Mouse (Mus musculus) lung, postnatal 0 days (tissue): ENCODE measurements around the gene Plk2. TPM values are rescaled to one million over a fixed set of nuclear protein-coding genes. Genes with fewer than 3 reads are reported as not detected.
A peak's percentile ranks its signal among the peaks of the same experiment; 100 is the strongest.
"Not testable (repeated sequence)": the region's sequence is repeated elsewhere in the genome, so short reads cannot be mapped to it uniquely, and the experiment has no call there.

Source experiments
- ATAC-seq: fragments of 200-750 bp; cut with Nextera tagmentation; 2 replicates; pipeline ENCODE4 v1.8.0; 2017; ENCODE audit warnings: moderate library complexity
- DNase-seq: peaks from one replicate; pipeline ENCODE4 v3.0.0-alpha.2; 2016; ENCODE audit warnings: low spot score
- H3K27ac ChIP-seq: fragments of 300-500 bp; sonication (generic); 2 replicates; pipeline ENCODE4 v1.5.1; 2014; ENCODE audit warnings: antibody characterized with exemption, mild to moderate bottlenecking, low read length, mixed read lengths
- H3K27me3 ChIP-seq: fragments of 300-500 bp; sonication (generic); replicated peaks from 2 replicates; pipeline ENCODE4 v1.6.1; 2014; ENCODE audit warnings: low read length, mixed read lengths; ENCODE audit not compliant: insufficient read depth
- H3K36me3 ChIP-seq: fragments of 300-500 bp; sonication (generic); 2 replicates; pipeline ENCODE4 v1.6.1; 2014; ENCODE audit warnings: low read length, mixed read lengths; ENCODE audit not compliant: insufficient read depth
- H3K4me1 ChIP-seq: fragments of 300-500 bp; sonication (generic); 2 replicates; pipeline ENCODE4 v1.6.1; 2014; ENCODE audit warnings: antibody characterized with exemption, low read depth, low read length, mixed read lengths; ENCODE audit not compliant: insufficient read depth
- H3K4me2 ChIP-seq: fragments of 300-500 bp; sonication (generic); replicated peaks from 2 replicates; pipeline ENCODE4 v1.6.1; 2014; ENCODE audit warnings: low read depth, mild to moderate bottlenecking, low read length, moderate library complexity, mixed read lengths
- H3K4me3 ChIP-seq: fragments of 300-500 bp; sonication (generic); 2 replicates; pipeline ENCODE4 v1.5.1; 2014; ENCODE audit warnings: low read depth, low read length
- H3K9ac ChIP-seq: fragments of 300-500 bp; sonication (generic); replicated peaks from 2 replicates; pipeline ENCODE4 v1.6.1; 2014; ENCODE audit warnings: low read depth, mild to moderate bottlenecking
- H3K9me3 ChIP-seq: fragments of 300-500 bp; sonication (generic); 2 replicates; pipeline ENCODE4 v1.6.1; 2016; ENCODE audit warnings: low read length, mixed read lengths
- CTCF ChIP-seq: IDR thresholded peaks from 2 replicates; pipeline ENCODE4 v1.5.1; 2016; ENCODE audit warnings: antibody characterized with exemption, mild to moderate bottlenecking
- EP300 ChIP-seq: IDR thresholded peaks from 2 replicates; pipeline ENCODE4 v1.6.1; 2016; ENCODE audit warnings: antibody characterized with exemption, mild to moderate bottlenecking, control low read depth
- WGBS: fragments of 180-500 bp; shearing (Covaris S2); extraction: QIAGEN DNeasy Blood & Tissue Kit; methylation state at CpG from one replicate; pipeline ENCODE4 v1.1.7; 2014; 5-methylcytosine and 5-hydroxymethylcytosine counted together
- polyA plus RNA-seq: library from polyadenylated mRNA; unstranded; fragments of >200 nt; fragmentation: Nextera tagmentation; extraction: Ambion mirVana; gene quantifications from 2 replicates; pipeline ENCODE4 v1.2.1, GENCODE M21; 2015

Plk2 gene
- polyA plus RNA-seq, 1 experiment from 2014 or later = 103 TPM

DNA sequence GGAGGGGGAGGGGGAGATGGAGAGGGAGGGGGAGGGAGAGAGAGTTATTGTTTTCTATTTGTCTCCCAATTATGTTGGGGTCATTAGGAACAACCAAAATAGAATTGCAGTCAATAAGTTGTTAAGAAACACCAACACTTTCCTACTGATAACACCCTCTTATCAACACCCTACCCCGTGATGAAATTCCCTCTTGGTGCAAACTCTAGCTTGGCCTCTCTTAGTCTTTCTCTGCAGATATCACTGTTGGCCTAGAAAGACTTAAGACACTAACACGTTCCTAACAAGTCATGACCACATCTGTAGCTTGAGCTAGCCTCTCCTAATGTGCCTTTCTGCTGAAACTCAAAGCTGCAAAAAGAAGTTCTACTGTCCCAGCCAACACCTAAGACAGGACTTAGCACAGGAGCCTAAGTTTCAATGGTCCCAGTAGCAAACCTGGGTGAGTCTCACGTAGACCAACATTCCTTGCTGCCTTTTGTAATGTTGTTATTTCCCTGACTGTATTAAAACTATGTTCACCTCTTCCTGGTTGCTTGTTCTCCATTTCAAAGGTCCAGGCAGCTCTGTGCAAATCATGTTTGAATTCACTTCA lies 26.8 kb upstream of the Plk2 start:
- no peak overlapping the region for H3K4me3 ChIP-seq
- H3K27me3 ChIP-seq = no peaks in the 10 kb centered on the region
- DNase-seq (no peak), ATAC-seq (0 out of 2 replicates have a peak, but pooled peaks have one; percentile 5)
- 49% methylated on average over 3 of the region's 3 CpGs for WGBS
- no peak overlapping the region for H3K27ac ChIP-seq
- TF ChIP-seq CTCF = no peak
- no peak for TF ChIP-seq EP300
- no peak overlapping the region for H3K4me2 ChIP-seq
- no peaks in the 10 kb centered on the region for H3K9me3 ChIP-seq
- H3K9ac ChIP-seq = no peak overlapping the region
- H3K36me3 ChIP-seq = no peaks in the 10 kb centered on the region
- no peaks in the 10 kb centered on the region for H3K4me1 ChIP-seq

DNA sequence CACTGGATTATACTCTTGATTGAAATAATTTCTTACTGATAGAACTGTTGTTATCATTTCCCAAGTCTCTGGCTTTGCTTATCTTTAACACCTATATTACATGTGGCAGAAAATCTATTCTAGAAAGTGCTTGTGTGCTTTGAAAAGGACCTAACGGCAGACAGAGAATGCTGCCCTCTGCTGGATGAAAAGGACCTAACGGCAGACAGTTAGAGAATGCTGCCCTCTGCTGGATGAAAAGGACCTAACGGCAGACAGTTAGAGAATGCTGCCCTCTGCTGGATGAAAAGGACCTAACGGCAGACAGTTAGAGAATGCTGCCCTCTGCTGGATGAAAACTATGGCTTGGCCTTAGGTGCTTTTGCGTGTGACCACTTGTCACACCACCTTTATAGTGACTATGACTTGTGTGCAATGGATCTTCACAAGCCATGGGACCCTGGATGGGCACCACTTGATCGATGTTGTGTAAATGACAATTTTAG lies 26.2 kb upstream of the Plk2 start:
- peak; percentile 69 for DNase-seq

DNA sequence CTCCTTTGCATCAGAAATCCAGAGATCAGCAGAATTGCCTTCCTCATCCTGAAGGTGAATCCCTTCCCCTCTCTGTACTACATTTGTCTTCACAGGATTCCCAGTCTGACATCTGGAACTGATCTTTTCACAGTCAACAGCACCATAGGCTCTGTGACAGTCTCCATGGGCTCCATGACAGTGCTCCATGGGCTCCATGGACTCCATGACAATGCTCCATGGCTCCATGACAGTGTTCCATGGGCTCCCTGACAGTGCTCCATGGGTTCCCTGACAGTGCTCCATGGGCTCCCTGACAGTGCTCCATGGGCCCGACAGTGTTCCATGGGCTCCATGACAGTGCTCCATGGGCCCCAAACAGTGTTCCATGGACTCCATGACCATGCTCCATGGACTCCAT lies 25.2 kb upstream of the Plk2 start:
- no peak overlapping the region for H3K4me2 ChIP-seq
- no peak overlapping the region for H3K4me3 ChIP-seq
- TF ChIP-seq CTCF (no peak), EP300 (no peak)
- WGBS = 100% methylated on average over 1 of the region's 1 CpGs
- no peak overlapping the region for H3K9ac ChIP-seq
- H3K27me3 ChIP-seq = no peaks in the 10 kb centered on the region
- no peak overlapping the region for H3K27ac ChIP-seq
- no peaks in the 10 kb centered on the region for H3K9me3 ChIP-seq
- H3K4me1 ChIP-seq = no peaks in the 10 kb centered on the region
- DNase-seq = no peak
- H3K36me3 ChIP-seq = no peaks in the 10 kb centered on the region
- no peak for ATAC-seq

More for the DNA sequence above, 26.2 kb upstream of the Plk2 start:
- peak; percentile 48; the same call in 1 of the 2 replicates for ATAC-seq
- not testable (repeated sequence) for H3K4me3 ChIP-seq, H3K4me1 ChIP-seq, H3K9ac ChIP-seq, H3K36me3 ChIP-seq, H3K4me2 ChIP-seq, H3K27me3 ChIP-seq, H3K27ac ChIP-seq, H3K9me3 ChIP-seq
- WGBS = 38% methylated on average over 6 of the region's 6 CpGs

DNA sequence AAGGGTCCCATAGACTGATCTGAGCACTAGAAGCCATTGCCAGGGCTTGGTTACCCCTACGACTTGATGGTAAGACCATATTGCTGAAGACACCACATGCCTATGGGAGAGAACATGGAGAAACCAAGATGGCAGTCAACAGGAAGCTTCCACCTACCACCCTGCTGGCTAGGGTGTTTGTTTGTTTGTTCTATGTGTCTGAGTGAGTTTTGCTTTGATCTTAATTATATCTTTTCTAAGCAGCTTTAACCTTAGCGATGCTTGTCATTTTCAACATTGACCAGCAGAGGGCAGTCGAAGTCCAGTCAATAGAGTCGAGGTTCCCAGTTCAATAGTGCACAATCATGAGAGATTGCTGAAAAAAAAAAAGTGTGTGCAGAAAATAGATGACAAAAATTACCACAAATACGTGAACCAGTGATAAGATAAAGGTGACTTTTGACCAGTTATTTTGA lies 12.4 kb upstream of the Plk2 start:
- Histone ChIP-seq H3K4me3 (no peak overlapping the region), H3K4me1 (no peaks in the 10 kb centered on the region), H3K27ac (no peak overlapping the region), H3K9me3 (no peaks in the 10 kb centered on the region), H3K4me2 (no peak overlapping the region), H3K36me3 (no peaks in the 10 kb centered on the region), H3K9ac (no peak overlapping the region), H3K27me3 (no peaks in the 10 kb centered on the region)
- TF ChIP-seq CTCF (peak; percentile 86), EP300 (no peak)
- ATAC-seq (0 out of 2 replicates have a peak, but pooled peaks have one; percentile 35), DNase-seq (peak; percentile 68)
- 18% methylated on average over 5 of the region's 5 CpGs for whole genome bisulfite sequencing

DNA sequence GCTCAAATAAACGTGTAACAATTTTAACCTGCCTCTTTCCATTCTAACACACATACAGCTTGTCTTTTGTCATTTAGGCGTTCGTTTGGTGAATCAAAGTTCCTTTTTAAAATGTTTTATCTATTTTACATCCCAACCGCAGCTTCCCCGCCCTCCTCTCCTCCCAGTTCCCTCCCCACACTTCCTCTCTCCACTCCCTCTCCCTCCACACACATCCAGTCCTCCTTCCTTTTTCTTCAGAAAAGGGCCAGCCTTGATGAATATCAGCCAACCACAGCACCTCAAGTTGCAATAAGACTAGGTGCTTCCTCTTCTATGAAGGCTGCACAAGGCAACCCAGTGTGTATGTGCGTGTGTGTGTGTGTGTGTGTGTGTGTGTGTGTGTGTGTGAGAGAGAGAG lies 10.3 kb upstream of the Plk2 start:
- no peak for DNase-seq
- Histone ChIP-seq H3K27me3 (no peaks in the 10 kb centered on the region), H3K36me3 (no peaks in the 10 kb centered on the region), H3K9ac (no peak overlapping the region), H3K9me3 (no peaks in the 10 kb centered on the region), H3K4me1 (no peaks in the 10 kb centered on the region), H3K4me2 (no peak overlapping the region), H3K27ac (no peak overlapping the region), H3K4me3 (no peak overlapping the region)
- WGBS = 45% methylated on average over 6 of the region's 6 CpGs
- ATAC-seq = no peak
- no peak for TF ChIP-seq EP300
- no peak for TF ChIP-seq CTCF

GRCm38 (mm10) chr13:110392210-110392609 lies 2.6 kb upstream of the Plk2 start:
- TF ChIP-seq EP300 = no peak
- peak; percentile 88 for TF ChIP-seq CTCF
- Histone ChIP-seq H3K4me1 (no peaks in the 10 kb centered on the region), H3K36me3 (no peaks in the 10 kb centered on the region), H3K9ac (no peak overlapping the region), H3K27ac (no peak overlapping the region), H3K9me3 (no peaks in the 10 kb centered on the region), H3K27me3 (no peaks in the 10 kb centered on the region), H3K4me3 (no peak overlapping the region), H3K4me2 (no peak overlapping the region)
- ATAC-seq (no peak), DNase-seq (peak; percentile 82)
- 10% methylated on average over 8 of the region's 8 CpGs for WGBS
